Mouse (Mus musculus) left cerebral cortex, postnatal 25 days (tissue): Measurements from ENCODE around the gene Nkpd1. TPM values are rescaled to one million over a fixed set of nuclear protein-coding genes. Genes with fewer than 3 reads are reported as not detected.

ENCODE experiments used
- DNase-seq, 2 experiments: peaks; one replicate each; pipeline ENCODE4 v3.0.0; 2022; ENCODE audit warnings: low spot score in 2 of 2, mixed read lengths in 1 of 2
- intact Hi-C: fragments of 180-260 bp; cut with DNase I; formaldehyde crosslinking; loops from one replicate; pipeline ENCODE4 v1.15.1; 2025
- total RNA-seq, 2 experiments: library from RNA; stranded (reverse); gene quantifications; 2 replicates each; pipeline ENCODE4 v1.2.3; 2021

The Nkpd1 gene
- total RNA-seq, 2 experiments from 2014 or later = 0.64 to 0.87 TPM

- no peak for DNase-seq
- intact Hi-C loops = loop anchor here (5.0 kb wide), 1 partner anchor 107 kb away; the partner anchor contains the start of gene Mark4
Measured at GRCm38 (mm10) chr7:19564455-19564854, 46.8 kb downstream of the Nkpd1 start.

- no peak for DNase-seq
- intact Hi-C loops = no loop called here
Measured at GRCm38 (mm10) chr7:19565803-19566202, 48.2 kb downstream of the Nkpd1 start.

DNA sequence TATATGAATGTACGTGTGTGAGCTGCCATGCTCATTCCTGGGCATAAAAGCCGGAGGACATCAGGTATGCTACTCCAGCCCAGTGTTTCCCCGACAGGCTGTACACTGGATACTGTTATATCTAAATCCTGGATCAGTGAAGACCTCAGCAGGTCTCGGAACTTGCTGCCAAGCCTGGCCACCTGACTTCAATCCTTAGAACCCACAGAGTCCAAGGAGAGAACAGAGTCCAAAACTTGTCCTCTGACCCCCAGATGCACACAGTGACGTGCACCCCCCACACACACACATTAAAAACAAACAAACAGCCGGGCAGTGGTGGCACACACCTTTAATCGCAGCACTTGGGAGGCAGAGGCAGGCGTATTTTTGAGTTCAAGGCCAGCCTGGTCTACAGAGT, 49.8 kb downstream of the Nkpd1 start:
- no peak for DNase-seq

GRCm38 (mm10) chr7:19569647-19570046, 52.0 kb downstream of the Nkpd1 start:
- intact Hi-C loops = no loop called here
- no peak for DNase-seq

More for the DNA sequence above, 49.8 kb downstream of the Nkpd1 start:
- intact Hi-C loops = no loop called here

DNA sequence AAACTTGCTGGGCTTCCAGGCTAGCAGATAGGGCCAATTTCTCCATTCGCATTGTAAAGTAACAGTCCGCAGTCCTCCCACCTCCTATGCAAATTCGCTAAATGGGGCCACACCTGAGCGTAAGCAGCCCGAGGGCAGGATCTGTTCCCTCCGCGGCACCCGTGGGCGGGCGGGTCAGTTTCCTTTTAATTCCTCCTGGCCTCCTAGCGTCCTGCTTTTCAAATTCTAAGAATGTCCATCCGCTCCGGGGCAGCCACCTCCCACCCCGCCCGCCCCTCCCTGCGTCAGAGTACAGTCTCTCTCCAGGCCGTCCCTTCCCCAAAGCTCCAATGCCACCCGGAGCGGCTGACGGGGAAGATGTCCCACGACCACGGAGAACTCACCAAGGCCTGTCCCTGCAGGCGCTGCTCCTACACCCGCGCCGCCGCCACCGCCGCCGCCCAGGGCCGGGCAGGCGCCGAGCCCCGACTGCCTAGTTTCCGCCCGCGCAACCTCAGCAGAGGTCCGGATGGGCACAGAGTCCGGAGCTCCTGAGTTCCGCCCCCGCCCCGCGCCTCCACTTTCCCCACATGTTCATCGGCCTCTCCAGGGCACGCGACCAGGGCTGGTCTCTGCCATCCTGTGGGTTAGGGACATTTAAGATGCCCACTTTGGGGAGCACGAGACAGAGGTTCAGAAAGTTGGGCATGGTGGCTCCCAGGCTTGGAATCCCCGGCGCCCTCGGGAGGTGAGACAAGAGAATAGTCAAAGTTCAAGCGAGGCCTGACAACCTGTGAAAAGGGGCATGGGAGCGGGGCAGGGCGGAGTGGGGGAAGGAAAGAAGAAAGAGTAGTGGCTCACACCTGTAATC, 55.5 kb downstream of the Nkpd1 start:
- intact Hi-C loops = loop anchor here (1.0 kb wide), 1 partner anchor 67 kb away; no protein-coding TSS in a partner anchor
- peak; percentile 67 to 72 for DNase-seq

DNA sequence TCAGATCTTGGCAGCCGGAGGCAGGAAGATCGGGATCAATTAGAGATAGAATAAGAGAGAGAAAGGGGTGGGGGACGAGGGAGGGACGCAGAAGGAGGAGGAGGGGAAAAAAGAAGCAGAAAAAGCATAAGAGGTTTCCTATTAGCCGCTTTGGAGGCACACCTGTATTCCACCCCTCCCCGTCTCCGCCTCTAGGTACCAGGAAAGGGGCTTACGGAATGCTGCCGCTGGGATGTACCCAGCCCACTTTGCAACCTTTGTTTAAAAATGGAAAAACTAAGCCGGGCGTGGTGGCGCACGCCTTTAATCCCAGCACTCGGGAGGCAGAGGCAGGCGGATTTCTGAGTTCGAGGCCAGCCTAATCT, 56.1 kb downstream of the Nkpd1 start:
- no peak for DNase-seq
- intact Hi-C loops = loop anchor here (1.0 kb wide), 1 partner anchor 67 kb away; no protein-coding TSS in a partner anchor

Other genes with a start within 250 kb of the Nkpd1 start
- gene Vasp, start 246.0 kb upstream of the Nkpd1 start, total RNA-seq = 10 to 100 TPM; 13.1 to 14.3 TPM
- under 1 TPM in 1 of 2 experiments, not detected in 1; 0.55 TPM for gene Ppm1n, start 237.8 kb upstream of the Nkpd1 start, total RNA-seq
- gene Rtn2, start 235.2 kb upstream of the Nkpd1 start, total RNA-seq = 100 to 1,000 TPM; 112 TPM
- 10 to 100 TPM; 21.0 to 26.0 TPM for gene Fosb, start 207.8 kb upstream of the Nkpd1 start, total RNA-seq
- gene Ercc1, start 173.1 kb upstream of the Nkpd1 start, total RNA-seq = 10 to 100 TPM; 34.1 to 40.5 TPM
- gene Cd3eap, start 158.4 kb upstream of the Nkpd1 start, total RNA-seq = 10 to 100 TPM; 16.6 to 20.0 TPM
- 1 to 10 TPM; 5.4 to 9.9 TPM for gene Ppp1r13l, start 158.1 kb upstream of the Nkpd1 start, total RNA-seq
- gene Ercc2, start 135.8 kb upstream of the Nkpd1 start, total RNA-seq = 10 to 100 TPM; 31.9 to 32.3 TPM
- gene Klc3, start 113.7 kb upstream of the Nkpd1 start, total RNA-seq = 1 to 10 TPM; 1.8 to 2.4 TPM
- gene Ckm, start 113.1 kb upstream of the Nkpd1 start, total RNA-seq = not detected
- 10 to 100 TPM; 76.2 to 78.6 TPM for gene Mark4, start 59.0 kb upstream of the Nkpd1 start, total RNA-seq
- gene Exoc3l2, start 54.5 kb upstream of the Nkpd1 start, total RNA-seq = under 1 TPM; 0.18 to 0.64 TPM
- gene Bloc1s3, start 9.5 kb upstream of the Nkpd1 start, total RNA-seq = 1 to 10 TPM; 6.7 to 7.4 TPM
- 10 to 100 TPM; 18.4 to 18.8 TPM for gene Trappc6a, start 9.4 kb upstream of the Nkpd1 start, total RNA-seq
- gene Ppp1r37, start 45.2 kb downstream of the Nkpd1 start, total RNA-seq = 100 to 1,000 TPM; 122 TPM
- gene Zfp296, start 59.4 kb downstream of the Nkpd1 start, total RNA-seq = 1 to 10 TPM in 1 of 2 experiments, under 1 TPM in 1; 0.27 to 1.1 TPM
- 10 to 100 TPM; 43.7 to 47.1 TPM for gene Gemin7, start 59.8 kb downstream of the Nkpd1 start, total RNA-seq
- gene Clasrp, start 86.6 kb downstream of the Nkpd1 start, total RNA-seq = 10 to 100 TPM; 70.9 to 81.0 TPM
- 1 to 10 TPM; 6.6 to 7.5 TPM for gene Relb, start 111.6 kb downstream of the Nkpd1 start, total RNA-seq
- 100 to 1,000 TPM; 144 to 151 TPM for gene Clptm1, start 147.2 kb downstream of the Nkpd1 start, total RNA-seq
- gene Apoc2, start 160.1 kb downstream of the Nkpd1 start, total RNA-seq = not detected
- gene Gm44805, start 163.6 kb downstream of the Nkpd1 start, total RNA-seq = not detected
- not detected for gene Apoc4, start 163.6 kb downstream of the Nkpd1 start, total RNA-seq
- gene Apoc1, start 174.8 kb downstream of the Nkpd1 start, total RNA-seq = 1 to 10 TPM; 2.6 to 4.0 TPM
- gene Apoe, start 181.3 kb downstream of the Nkpd1 start, total RNA-seq = 1,000 to 10,000 TPM; 2,052 to 2,099 TPM
- gene Tomm40, start 197.6 kb downstream of the Nkpd1 start, total RNA-seq = 100 to 1,000 TPM; 112 to 115 TPM
- 1 to 10 TPM; 7.4 to 9.3 TPM for gene Nectin2, start 232.6 kb downstream of the Nkpd1 start, total RNA-seq